Mouse (Mus musculus) adrenal gland, adult 18-20 months (tissue): ENCODE results near the gene Tssk1. TPM values are rescaled to one million over a fixed set of nuclear protein-coding genes. Genes with fewer than 3 reads are reported as not detected.

Experiments
- DNase-seq, 2 experiments: peaks; one replicate each; pipeline ENCODE4 v3.0.0; 2021 to 2022; ENCODE audit warnings: low spot score in 2 of 2
- total RNA-seq, 2 experiments: library from RNA; stranded (reverse); gene quantifications; 1 replicate in 1 of 2; 2 replicates in 1 of 2; pipeline ENCODE4 v1.2.3; 2021

Gene Tssk1
- total RNA-seq, 2 experiments from 2014 or later: not detected

DNA sequence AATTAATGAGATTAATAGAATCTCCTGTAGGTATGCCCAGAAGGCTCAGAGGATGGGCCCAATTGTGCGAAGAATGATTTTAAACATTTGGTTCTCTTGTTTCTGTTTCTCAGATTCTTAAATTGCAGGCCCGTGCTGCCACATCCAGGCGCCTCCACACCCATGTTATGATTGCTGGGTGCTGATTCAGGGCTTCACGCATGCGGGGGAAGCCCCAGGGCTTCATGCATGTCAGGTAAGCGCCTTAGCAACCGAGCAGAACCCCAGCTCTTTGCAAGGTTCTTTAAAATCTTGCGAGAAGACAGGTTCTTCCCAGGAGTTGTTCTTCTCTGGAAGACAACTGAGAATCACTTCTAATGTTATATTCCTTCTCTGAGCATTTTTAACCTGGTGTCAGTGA, 49.4 kb downstream of the Tssk1 start:
- no peak for DNase-seq

DNA sequence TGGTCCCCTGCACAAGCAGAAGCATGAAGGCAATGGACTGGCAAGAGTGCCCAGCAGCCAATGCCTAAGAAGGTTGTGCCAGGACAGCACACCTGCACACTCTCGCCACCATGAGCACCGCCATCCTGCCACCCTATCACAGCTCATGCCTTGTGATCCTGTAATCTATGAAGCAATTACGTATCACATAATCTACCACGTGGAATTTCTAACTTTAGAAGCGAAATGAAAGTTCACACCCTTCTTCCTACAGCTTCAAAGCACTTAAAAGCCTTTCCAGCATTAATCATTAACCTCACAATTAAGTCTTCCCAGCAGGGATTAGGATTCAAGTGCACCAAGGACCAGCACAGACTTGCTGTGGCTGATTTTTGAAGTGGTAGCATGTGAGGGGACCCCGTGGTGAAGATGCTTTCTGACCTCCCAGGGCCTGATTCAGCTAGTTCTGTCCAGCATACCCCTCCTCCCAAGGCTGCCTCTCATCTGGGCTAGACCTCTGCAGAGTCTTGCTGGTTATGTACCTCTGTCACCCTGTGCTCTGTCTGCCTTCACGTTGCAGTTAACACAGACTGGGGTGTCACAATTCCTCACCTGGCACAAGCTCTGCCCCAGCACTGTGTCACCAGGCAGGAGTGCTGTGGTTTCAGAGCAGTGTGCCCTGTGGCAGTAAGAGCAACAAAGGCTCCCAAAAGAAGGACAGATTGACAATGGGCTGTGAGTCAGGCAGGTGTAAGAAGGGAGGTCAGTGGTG, 51.2 kb downstream of the Tssk1 start:
- DNase-seq: no peak

Other genes starting within 250 kb of the Tssk1 start
- 1 to 10 TPM; 1.2 to 1.8 TPM for gene Ccdc74a, start 247.8 kb upstream of the Tssk1 start, total RNA-seq
- gene Med15, start 161.3 kb upstream of the Tssk1 start, total RNA-seq: 10 to 100 TPM; 57.1 to 58.2 TPM
- gene Klhl22, start 134.6 kb upstream of the Tssk1 start, total RNA-seq: 10 to 100 TPM; 29.8 to 38.3 TPM
- 10 to 100 TPM in 1 of 2 experiments, 1 to 10 TPM in 1; 9.5 to 11.7 TPM for gene Scarf2, start 96.9 kb upstream of the Tssk1 start, total RNA-seq
- gene B830017H08Rik, start 61.1 kb upstream of the Tssk1 start, total RNA-seq: not detected
- 1 to 10 TPM; 1.8 to 2.2 TPM for gene Car15, start 55.9 kb upstream of the Tssk1 start, total RNA-seq
- under 1 TPM; 0.32 to 0.66 TPM for gene Gm20518, start 2.6 kb upstream of the Tssk1 start, total RNA-seq
- gene Dgcr2, start 4.3 kb downstream of the Tssk1 start, total RNA-seq: 10 to 100 TPM; 56.7 to 68.6 TPM
- gene Tssk2, start 4.4 kb downstream of the Tssk1 start, total RNA-seq: not detected
- 10 to 100 TPM; 13.6 to 15.0 TPM for gene Ess2, start 17.1 kb downstream of the Tssk1 start, total RNA-seq
- gene Gsc2, start 20.8 kb downstream of the Tssk1 start, total RNA-seq: not detected
- gene Slc25a1, start 34.0 kb downstream of the Tssk1 start, total RNA-seq: 100 to 1,000 TPM; 368 to 895 TPM
- under 1 TPM in 1 of 2 experiments, not detected in 1; 0.42 TPM for gene Vpreb2, start 86.2 kb downstream of the Tssk1 start, total RNA-seq
- gene Dgcr6, start 158.6 kb downstream of the Tssk1 start, total RNA-seq: 10 to 100 TPM; 79.7 to 83.3 TPM
- 10 to 100 TPM; 18.5 to 53.8 TPM for gene Prodh, start 196.0 kb downstream of the Tssk1 start, total RNA-seq
- under 1 TPM; 0.20 to 0.26 TPM for gene Rtn4r, start 233.4 kb downstream of the Tssk1 start, total RNA-seq